Mouse (Mus musculus) heart, adult 11 months (tissue): ENCODE measurements at regions not wholly inside any gene's neighbourhood (a gene's known extent, or its start where the extent isn't known, plus 50 kb on each side); places are given as distances from the start of the nearest gene placed in this dataset.

ENCODE experiments used
- DNase-seq: peaks from one replicate; pipeline ENCODE4 v3.0.0; 2022

- DNase-seq: peak; percentile 64
Measured at GRCm38 (mm10) chr2:118042380-118043055, 69.2 kb upstream of the Thbs1 start.

- peak; percentile 80 for DNase-seq
Measured at GRCm38 (mm10) chr2:118044666-118045065, 67.0 kb upstream of the Thbs1 start.

- no peak for DNase-seq
Measured at GRCm38 (mm10) chr2:118050326-118050725, 61.4 kb upstream of the Thbs1 start.

GRCm38 (mm10) chr2:118051610-118052009, 60.1 kb upstream of the Thbs1 start:
- DNase-seq: no peak

GRCm38 (mm10) chr2:118053512-118053911, 58.2 kb upstream of the Thbs1 start:
- no peak for DNase-seq

GRCm38 (mm10) chr2:118058654-118059395, 52.9 kb upstream of the Thbs1 start:
- DNase-seq: no peak

GRCm38 (mm10) chr2:118061291-118061690, 50.4 kb upstream of the Thbs1 start:
- DNase-seq: no peak
